Mouse (Mus musculus) liver, adult (tissue): Measurements from ENCODE around the gene Csrp3.

ENCODE experiments used
- GATA4 ChIP-seq: IDR thresholded peaks from 2 replicates; pipeline ENCODE4 v1.6.1; 2014; ENCODE audit warnings: mild to moderate bottlenecking, low read length; ENCODE audit not compliant: insufficient replicate concordance

The Csrp3 gene

GRCm38 (mm10) chr7:48813594-48813993 lies 34.2 kb downstream of the Csrp3 start:
- no peak for TF ChIP-seq GATA4

- TF ChIP-seq GATA4, result no peak
Measured at GRCm38 (mm10) chr7:48812358-48812757, 35.5 kb downstream of the Csrp3 start.

GRCm38 (mm10) chr7:48810652-48811051 lies 37.2 kb downstream of the Csrp3 start:
- no peak for TF ChIP-seq GATA4

GRCm38 (mm10) chr7:48806587-48806986 lies 41.2 kb downstream of the Csrp3 start:
- no peak for TF ChIP-seq GATA4

GRCm38 (mm10) chr7:48803381-48803780 lies 44.5 kb downstream of the Csrp3 start:
- no peak for TF ChIP-seq GATA4

GRCm38 (mm10) chr7:48795130-48795529 lies 52.7 kb downstream of the Csrp3 start:
- TF ChIP-seq GATA4, result no peak

GRCm38 (mm10) chr7:48791412-48791811 lies 56.4 kb downstream of the Csrp3 start:
- no peak for TF ChIP-seq GATA4

- TF ChIP-seq GATA4, result no peak
Measured at GRCm38 (mm10) chr7:48790117-48790516, 57.7 kb downstream of the Csrp3 start.

GRCm38 (mm10) chr7:48788851-48789572 lies 58.8 kb downstream of the Csrp3 start, which contains the start of gene Zdhhc13:
Gene Zdhhc13, plus strand, starts transcription at chr7:48789003.
- TF ChIP-seq GATA4, result no peak

- no peak for TF ChIP-seq GATA4
Measured at GRCm38 (mm10) chr7:48788348-48788747, 59.5 kb downstream of the Csrp3 start.

- no peak for TF ChIP-seq GATA4
Measured at GRCm38 (mm10) chr7:48784773-48785523, 62.9 kb downstream of the Csrp3 start.

GRCm38 (mm10) chr7:48782432-48782831 lies 65.4 kb downstream of the Csrp3 start:
- no peak for TF ChIP-seq GATA4
